Mouse (Mus musculus) hindbrain, postnatal 0 days (tissue): ENCODE results near the gene Mark1. TPM values are rescaled to one million over a fixed set of nuclear protein-coding genes. Genes with fewer than 3 reads are reported as not detected.

Experiments used
- ATAC-seq: fragments of 200-750 bp; cut with Nextera tagmentation; 2 replicates; pipeline ENCODE4 v1.8.0; 2017; ENCODE audit warnings: mild to moderate bottlenecking, moderate TSS enrichment, moderate library complexity
- DNase-seq: peaks from one replicate; pipeline ENCODE4 v3.0.0-alpha.2; 2015; ENCODE audit warnings: low spot score
- H3K27ac ChIP-seq: fragments of 300-500 bp; sonication (generic); 2 replicates; pipeline ENCODE4 v1.5.1; 2014; ENCODE audit warnings: mild to moderate bottlenecking
- H3K27me3 ChIP-seq: fragments of 300-500 bp; sonication (generic); 2 replicates; pipeline ENCODE4 v1.6.1; 2014; ENCODE audit warnings: low read length, mixed read lengths; ENCODE audit not compliant: insufficient read depth
- H3K36me3 ChIP-seq: fragments of 300-500 bp; sonication (generic); 2 replicates; pipeline ENCODE4 v1.6.1; 2014; ENCODE audit warnings: low read length, mixed read lengths; ENCODE audit not compliant: insufficient read depth
- H3K4me1 ChIP-seq: fragments of 300-500 bp; sonication (generic); 2 replicates; pipeline ENCODE4 v1.6.1; 2014; ENCODE audit warnings: antibody characterized with exemption, low read length, mixed read lengths; ENCODE audit not compliant: insufficient read depth
- H3K4me2 ChIP-seq: fragments of 300-500 bp; sonication (generic); 2 replicates; pipeline ENCODE4 v1.6.1; 2014; ENCODE audit warnings: low read depth, mild to moderate bottlenecking, low read length, moderate library complexity, mixed read lengths
- H3K4me3 ChIP-seq: fragments of 300-500 bp; sonication (generic); 2 replicates; pipeline ENCODE4 v1.5.1; 2014; ENCODE audit warnings: low read length
- H3K9ac ChIP-seq: fragments of 300-500 bp; sonication (generic); replicated peaks from 2 replicates; pipeline ENCODE4 v1.6.1; 2014; ENCODE audit warnings: mild to moderate bottlenecking, low read length, moderate library complexity, mixed read lengths
- H3K9me3 ChIP-seq: fragments of 300-500 bp; sonication (generic); 2 replicates; pipeline ENCODE4 v1.6.1; 2016; ENCODE audit warnings: low read length, mixed read lengths
- CTCF ChIP-seq: IDR thresholded peaks from 2 replicates; pipeline ENCODE4 v1.5.1; 2016; ENCODE audit warnings: antibody characterized with exemption, control low read depth, low read depth
- WGBS: fragments of 180-500 bp; shearing (Covaris S2); extraction: QIAGEN DNeasy Blood & Tissue Kit; methylation state at CpG from one replicate; pipeline ENCODE4 v1.1.7; 2014; 5-methylcytosine and 5-hydroxymethylcytosine counted together
- polyA plus RNA-seq: library from polyadenylated mRNA; unstranded; fragments of >200 nt; fragmentation: Nextera tagmentation; extraction: Ambion mirVana; gene quantifications from 2 replicates; pipeline ENCODE4 v1.2.1, GENCODE M21; 2015
- total RNA-seq: library from RNA; depleted of rRNA; stranded (reverse); fragments of >200 nt; gene quantifications from 2 replicates; pipeline ENCODE4 v1.2.3, GENCODE M21; 2014; rRNA removed

Mark1 gene
- 53.4 and 56.5 TPM in 2 replicates for total RNA-seq
- polyA plus RNA-seq, result 10.6 and 11.6 TPM in 2 replicates

DNA sequence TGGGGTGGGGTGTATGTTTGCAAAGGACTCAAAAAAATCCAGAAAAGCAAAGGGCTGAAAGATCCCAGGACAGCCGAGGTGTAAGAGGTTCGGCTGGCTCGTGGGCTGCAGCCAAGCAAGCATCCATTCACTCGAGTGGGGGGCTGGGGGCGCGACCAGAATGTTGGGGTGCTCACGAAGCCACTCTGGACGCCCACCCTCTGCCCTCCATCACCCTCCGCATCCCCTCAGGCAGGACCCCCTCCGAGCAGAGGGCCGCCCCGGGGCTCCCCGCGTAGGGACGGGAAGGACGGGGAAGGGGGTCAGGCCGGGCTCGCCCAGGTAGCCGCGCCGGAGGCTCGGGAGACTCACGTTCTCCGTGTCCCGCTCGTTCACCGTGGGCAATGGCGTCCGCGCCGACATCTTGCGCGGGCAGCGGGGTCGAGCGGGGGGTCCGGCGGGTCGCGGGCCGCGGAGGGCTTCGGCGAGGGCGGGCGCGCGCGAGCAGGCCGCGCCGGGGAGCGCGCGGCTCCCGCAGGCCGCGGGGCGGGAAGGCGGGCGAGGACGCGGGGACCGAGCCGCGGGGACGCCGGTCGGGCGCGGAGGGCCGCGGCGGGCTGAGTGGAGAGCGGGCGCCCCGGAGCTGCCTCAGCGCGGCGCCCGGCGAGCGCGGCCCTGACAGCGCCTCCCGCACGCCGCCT, at the start of gene Mark1:
Gene Mark1, minus strand, starts transcription at position 500 of the 680 bp plus-strand sequence.
- WGBS, result 3% methylated on average over 67 of the region's 88 CpGs
- H3K9me3 ChIP-seq, result no peaks in the 10 kb centered on the region
- no peak for TF ChIP-seq CTCF
- H3K4me1 ChIP-seq, result no peaks in the 10 kb centered on the region
- peak within 1 kb of the TSS; percentile 94 for H3K27ac ChIP-seq
- H3K4me2 ChIP-seq, result peak within 1 kb of the TSS; percentile 81
- H3K4me3 ChIP-seq, result peak within 1 kb of the TSS; percentile 95
- H3K36me3 ChIP-seq, result no peaks in the 10 kb centered on the region
- DNase-seq, result peak; percentile 51
- no peaks in the 10 kb centered on the region for H3K27me3 ChIP-seq
- H3K9ac ChIP-seq, result peak within 1 kb of the TSS; percentile 96
- ATAC-seq, result peak; percentile 63

- H3K27ac ChIP-seq, result no peak overlapping the region
- H3K4me2 ChIP-seq, result no peak overlapping the region
- no peaks in the 10 kb centered on the region for H3K36me3 ChIP-seq
- no peak overlapping the region for H3K9ac ChIP-seq
- no peaks in the 10 kb centered on the region for H3K4me1 ChIP-seq
- no peaks in the 10 kb centered on the region for H3K9me3 ChIP-seq
- no peak for TF ChIP-seq CTCF
- no peak for ATAC-seq
- no peaks in the 10 kb centered on the region for H3K27me3 ChIP-seq
- 69% methylated on average over 12 of the region's 12 CpGs for WGBS
- no peak overlapping the region for H3K4me3 ChIP-seq
- no peak for DNase-seq
These were observed 48.3 kb upstream of the Mark1 start for GRCm38 (mm10) chr1:185047516-185048247.

DNA sequence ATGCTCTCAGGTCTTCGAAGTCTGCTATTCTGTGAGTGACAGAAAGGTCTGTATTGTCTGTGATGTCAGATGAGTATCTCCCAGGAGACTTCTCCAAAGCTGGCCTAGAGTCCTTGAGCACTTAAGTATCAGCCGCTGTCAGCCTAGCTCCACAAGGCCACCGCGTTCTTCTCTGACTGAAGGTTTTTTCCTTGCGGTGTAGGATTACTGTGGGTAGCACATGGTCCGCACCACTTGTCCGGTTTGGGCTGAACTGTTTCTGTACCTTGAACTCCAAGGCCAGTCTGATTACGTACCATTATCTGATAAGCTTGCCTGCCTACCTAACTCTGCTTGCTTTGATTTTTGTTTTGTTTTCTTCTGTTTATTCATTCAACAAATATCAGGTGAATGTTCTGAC, 47.1 kb upstream of the Mark1 start:
- H3K4me2 ChIP-seq, result no peak overlapping the region
- H3K9me3 ChIP-seq, result no peaks in the 10 kb centered on the region
- H3K9ac ChIP-seq, result no peak overlapping the region
- TF ChIP-seq CTCF, result no peak
- H3K36me3 ChIP-seq, result no peaks in the 10 kb centered on the region
- whole genome bisulfite sequencing, result 90% methylated on average over 8 of the region's 8 CpGs
- ATAC-seq, result no peak
- H3K4me1 ChIP-seq, result no peaks in the 10 kb centered on the region
- DNase-seq, result no peak
- no peak overlapping the region for H3K27ac ChIP-seq
- H3K4me3 ChIP-seq, result no peak overlapping the region
- H3K27me3 ChIP-seq, result no peaks in the 10 kb centered on the region

- Histone ChIP-seq H3K9ac (no peak overlapping the region), H3K4me2 (no peak overlapping the region), H3K4me3 (no peak overlapping the region), H3K27me3 (no peaks in the 10 kb centered on the region), H3K9me3 (no peaks in the 10 kb centered on the region), H3K4me1 (no peaks in the 10 kb centered on the region), H3K27ac (no peak overlapping the region), H3K36me3 (no peaks in the 10 kb centered on the region)
- ATAC-seq (no peak), DNase-seq (no peak)
- no peak for TF ChIP-seq CTCF
- WGBS, result 72% methylated on average over 7 of the region's 7 CpGs
These were observed 38.9 kb upstream of the Mark1 start for GRCm38 (mm10) chr1:185038183-185038686.

- no peak overlapping the region for H3K4me2 ChIP-seq
- H3K9ac ChIP-seq, result no peak overlapping the region
- no peaks in the 10 kb centered on the region for H3K9me3 ChIP-seq
- no peak for TF ChIP-seq CTCF
- H3K36me3 ChIP-seq, result no peaks in the 10 kb centered on the region
- H3K4me3 ChIP-seq, result no peak overlapping the region
- H3K27ac ChIP-seq, result no peak overlapping the region
- 85% methylated on average over 10 of the region's 10 CpGs for WGBS
- H3K27me3 ChIP-seq, result no peaks in the 10 kb centered on the region
- ATAC-seq (no peak), DNase-seq (no peak)
- no peaks in the 10 kb centered on the region for H3K4me1 ChIP-seq
These were observed 31.2 kb upstream of the Mark1 start for GRCm38 (mm10) chr1:185030565-185030964.

- H3K27me3 ChIP-seq, result no peaks in the 10 kb centered on the region
- no peak overlapping the region for H3K27ac ChIP-seq
- no peaks in the 10 kb centered on the region for H3K36me3 ChIP-seq
- 64% methylated on average over 13 of the region's 13 CpGs for WGBS
- 0 out of 2 replicates have a peak, but pooled peaks cover 3% of the 10 kb centered on the region for H3K4me1 ChIP-seq
- no peak for TF ChIP-seq CTCF
- H3K4me3 ChIP-seq, result no peak overlapping the region
- ATAC-seq (no peak), DNase-seq (peak; percentile 12)
- no peaks in the 10 kb centered on the region for H3K9me3 ChIP-seq
- H3K9ac ChIP-seq, result no peak overlapping the region
- H3K4me2 ChIP-seq, result no peak overlapping the region
These were observed 21.2 kb upstream of the Mark1 start for GRCm38 (mm10) chr1:185020429-185021168.
